Mouse (Mus musculus): ENCODE data around the gene Chd3.

Gene Chd3

GRCm38 (mm10) chr11:69386758-69387157 is 17.6 kb upstream of the Chd3 start:
- no peak for DNase-seq (ENCODE audit: low read depth, low spot score)
- Histone ChIP-seq H3K36me3 (ENCODE audit: control insufficient read depth, insufficient read depth, low read length, poor library complexity, severe bottlenecking) (no peaks in the 10 kb centered on the region), H3K27me3 (ENCODE audit: control insufficient read depth, insufficient read depth, low read length, poor library complexity, severe bottlenecking) (no peaks in the 10 kb centered on the region)

- no peaks in the 10 kb centered on the region for H3K27me3 ChIP-seq (ENCODE audit: control insufficient read depth, insufficient read depth, low read length, poor library complexity, severe bottlenecking)
- DNase-seq (ENCODE audit: low read depth, low spot score), result no peak
- no peaks in the 10 kb centered on the region for H3K36me3 ChIP-seq (ENCODE audit: control insufficient read depth, insufficient read depth, low read length, poor library complexity, severe bottlenecking)
Observed at GRCm38 (mm10) chr11:69384979-69385378, 15.8 kb upstream of the Chd3 start.

GRCm38 (mm10) chr11:69382478-69383105 is 13.4 kb upstream of the Chd3 start:
- no peak for DNase-seq (ENCODE audit: low read depth, low spot score)
- no peaks in the 10 kb centered on the region for H3K36me3 ChIP-seq (ENCODE audit: control insufficient read depth, insufficient read depth, low read length, poor library complexity, severe bottlenecking)
- no peaks in the 10 kb centered on the region for H3K27me3 ChIP-seq (ENCODE audit: control insufficient read depth, insufficient read depth, low read length, poor library complexity, severe bottlenecking)

GRCm38 (mm10) chr11:69381356-69381755 is 12.2 kb upstream of the Chd3 start:
- no peaks in the 10 kb centered on the region for H3K27me3 ChIP-seq (ENCODE audit: control insufficient read depth, insufficient read depth, low read length, poor library complexity, severe bottlenecking)
- DNase-seq (ENCODE audit: low read depth, low spot score), result no peak

GRCm38 (mm10) chr11:69379600-69379999 is 10.4 kb upstream of the Chd3 start:
- DNase-seq (ENCODE audit: low read depth, low spot score), result no peak
- Histone ChIP-seq H3K36me3 (ENCODE audit: control insufficient read depth, insufficient read depth, low read length, poor library complexity, severe bottlenecking) (no peaks in the 10 kb centered on the region), H3K27me3 (ENCODE audit: control insufficient read depth, insufficient read depth, low read length, poor library complexity, severe bottlenecking) (no peaks in the 10 kb centered on the region)

More at GRCm38 (mm10) chr11:69381356-69381755, 12.2 kb upstream of the Chd3 start:
- H3K36me3 ChIP-seq (ENCODE audit: control insufficient read depth, insufficient read depth, low read length, poor library complexity, severe bottlenecking), result no peaks in the 10 kb centered on the region

GRCm38 (mm10) chr11:69377766-69378165 is 8.6 kb upstream of the Chd3 start:
- no peak for DNase-seq (ENCODE audit: low read depth, low spot score)
- Histone ChIP-seq H3K36me3 (ENCODE audit: control insufficient read depth, insufficient read depth, low read length, poor library complexity, severe bottlenecking) (0 out of 2 replicates have a peak, but pooled peaks cover 2% of the 10 kb centered on the region), H3K27me3 (ENCODE audit: control insufficient read depth, insufficient read depth, low read length, poor library complexity, severe bottlenecking) (no peaks in the 10 kb centered on the region)

- Histone ChIP-seq H3K36me3 (ENCODE audit: control insufficient read depth, insufficient read depth, low read length, poor library complexity, severe bottlenecking) (0 out of 2 replicates have a peak, but pooled peaks cover 2% of the 10 kb centered on the region), H3K27me3 (ENCODE audit: control insufficient read depth, insufficient read depth, low read length, poor library complexity, severe bottlenecking) (no peaks in the 10 kb centered on the region)
- no peak for DNase-seq (ENCODE audit: low read depth, low spot score)
Observed at GRCm38 (mm10) chr11:69375646-69376045, 6.4 kb upstream of the Chd3 start.

GRCm38 (mm10) chr11:69373223-69373965 is 4.2 kb upstream of the Chd3 start:
- no peaks in the 10 kb centered on the region for H3K27me3 ChIP-seq (ENCODE audit: control insufficient read depth, insufficient read depth, low read length, poor library complexity, severe bottlenecking)
- DNase-seq (ENCODE audit: low read depth, low spot score), result no peak

GRCm38 (mm10) chr11:69372780-69373170 is 3.6 kb upstream of the Chd3 start:
- DNase-seq (ENCODE audit: low read depth, low spot score), result peak; percentile 60
- 0 out of 2 replicates have a peak, but pooled peaks cover 2% of the 10 kb centered on the region for H3K36me3 ChIP-seq (ENCODE audit: control insufficient read depth, insufficient read depth, low read length, poor library complexity, severe bottlenecking)

More at GRCm38 (mm10) chr11:69373223-69373965, 4.2 kb upstream of the Chd3 start:
- 0 out of 2 replicates have a peak, but pooled peaks cover 2% of the 10 kb centered on the region for H3K36me3 ChIP-seq (ENCODE audit: control insufficient read depth, insufficient read depth, low read length, poor library complexity, severe bottlenecking)

GRCm38 (mm10) chr11:69372056-69372779 is 3.0 kb upstream of the Chd3 start:
- Histone ChIP-seq H3K36me3 (ENCODE audit: control insufficient read depth, insufficient read depth, low read length, poor library complexity, severe bottlenecking) (0 out of 2 replicates have a peak, but pooled peaks cover 2% of the 10 kb centered on the region), H3K27me3 (ENCODE audit: control insufficient read depth, insufficient read depth, low read length, poor library complexity, severe bottlenecking) (no peaks in the 10 kb centered on the region)
- no peak for DNase-seq (ENCODE audit: low read depth, low spot score)

More at GRCm38 (mm10) chr11:69372780-69373170, 3.6 kb upstream of the Chd3 start:
- no peaks in the 10 kb centered on the region for H3K27me3 ChIP-seq (ENCODE audit: control insufficient read depth, insufficient read depth, low read length, poor library complexity, severe bottlenecking)

GRCm38 (mm10) chr11:69371601-69372000 is 2.4 kb upstream of the Chd3 start:
- DNase-seq (ENCODE audit: low read depth, low spot score), result no peak
- Histone ChIP-seq H3K36me3 (ENCODE audit: control insufficient read depth, insufficient read depth, low read length, poor library complexity, severe bottlenecking) (0 out of 2 replicates have a peak, but pooled peaks cover 2% of the 10 kb centered on the region), H3K27me3 (ENCODE audit: control insufficient read depth, insufficient read depth, low read length, poor library complexity, severe bottlenecking) (no peaks in the 10 kb centered on the region)

- 0 out of 2 replicates have a peak, but pooled peaks cover 2% of the 10 kb centered on the region for H3K36me3 ChIP-seq (ENCODE audit: control insufficient read depth, insufficient read depth, low read length, poor library complexity, severe bottlenecking)
- no peak for DNase-seq (ENCODE audit: low read depth, low spot score)
- no peaks in the 10 kb centered on the region for H3K27me3 ChIP-seq (ENCODE audit: control insufficient read depth, insufficient read depth, low read length, poor library complexity, severe bottlenecking)
Observed at GRCm38 (mm10) chr11:69370817-69371215, 1.6 kb upstream of the Chd3 start.

GRCm38 (mm10) chr11:69369990-69370816 is 997 bp upstream of the Chd3 start:
- DNase-seq (ENCODE audit: low read depth, low spot score), result no peak
- H3K36me3 ChIP-seq (ENCODE audit: control insufficient read depth, insufficient read depth, low read length, poor library complexity, severe bottlenecking), result 0 out of 2 replicates have a peak, but pooled peaks cover 2% of the 10 kb centered on the region
- no peaks in the 10 kb centered on the region for H3K27me3 ChIP-seq (ENCODE audit: control insufficient read depth, insufficient read depth, low read length, poor library complexity, severe bottlenecking)
